Mouse (Mus musculus) Patski (cell line): ENCODE results near the gene Fabp2. TPM values are rescaled to one million over a fixed set of nuclear protein-coding genes. Genes with fewer than 3 reads are reported as not detected.

Source experiments
- ATAC-seq: fragments of 100-300 bp; one replicate; pipeline ENCODE4 v1.8.0; 2021
- CTCF ChIA-PET: fragments of 350-600 bp; sonication (Branson Sonifier 250); formaldehyde crosslinking; loops from one replicate; lab custom pipeline; 2022; ENCODE audit warnings: inconsistent platforms; lab: Charles Lee
- POLR2A ChIA-PET: fragments of 350-600 bp; sonication (Branson Sonifier 250); formaldehyde crosslinking; loops from one replicate; lab custom pipeline; 2022; ENCODE audit warnings: antibody characterized with exemption, inconsistent platforms; lab: Charles Lee
- DNase-seq: peaks from one replicate; pipeline ENCODE4 v3.0.0-alpha.2; 2011; ENCODE audit warnings: low read depth, low spot score
- H3K27me3 ChIP-seq: fragments of 371-371 bp; one replicate; pipeline ENCODE4 v1.5.1; 2021
- CTCF ChIP-seq: fragments of 100-300 bp; IDR thresholded peaks from one replicate; pipeline ENCODE4 v1.5.1; 2021
- in situ Hi-C: fragments of 300-500 bp; cut with MboI; formaldehyde crosslinking; loops from 3 replicates; pipeline ENCODE4 v1.11.1; 2018; ENCODE audit warnings: low pct_unique_long_range_greater_than_20kb, mixed read lengths
- polyA plus RNA-seq: library from polyadenylated mRNA; unstranded; gene quantifications from one replicate; pipeline ENCODE4 v1.2.3, GENCODE M21; 2021

Gene Fabp2
- polyA plus RNA-seq: not detected

DNA sequence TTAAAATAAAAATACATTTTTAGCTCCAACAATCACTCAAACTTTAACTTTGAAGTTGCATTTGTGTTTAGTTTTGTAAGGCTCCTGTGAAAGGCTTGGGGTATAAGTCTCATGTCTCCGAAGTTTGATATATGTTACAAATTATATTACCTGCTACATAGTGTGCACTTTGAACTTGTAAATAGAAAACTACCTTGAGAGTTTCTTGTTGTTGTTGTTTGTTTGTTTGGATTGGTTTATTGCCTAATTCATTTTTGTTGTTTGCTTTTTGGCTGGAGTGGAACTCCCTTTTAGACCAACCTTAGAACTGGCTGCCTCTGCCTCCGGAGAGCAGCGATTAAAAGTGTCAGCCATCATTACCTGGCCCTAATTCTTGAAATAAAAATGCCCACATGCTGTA is at the start of gene Fabp2:
TSS of gene Fabp2 (plus strand) at position 301 of the 400 bp plus-strand sequence.
- no peak for ATAC-seq
- POLR2A ChIA-PET: no interaction called here

DNA sequence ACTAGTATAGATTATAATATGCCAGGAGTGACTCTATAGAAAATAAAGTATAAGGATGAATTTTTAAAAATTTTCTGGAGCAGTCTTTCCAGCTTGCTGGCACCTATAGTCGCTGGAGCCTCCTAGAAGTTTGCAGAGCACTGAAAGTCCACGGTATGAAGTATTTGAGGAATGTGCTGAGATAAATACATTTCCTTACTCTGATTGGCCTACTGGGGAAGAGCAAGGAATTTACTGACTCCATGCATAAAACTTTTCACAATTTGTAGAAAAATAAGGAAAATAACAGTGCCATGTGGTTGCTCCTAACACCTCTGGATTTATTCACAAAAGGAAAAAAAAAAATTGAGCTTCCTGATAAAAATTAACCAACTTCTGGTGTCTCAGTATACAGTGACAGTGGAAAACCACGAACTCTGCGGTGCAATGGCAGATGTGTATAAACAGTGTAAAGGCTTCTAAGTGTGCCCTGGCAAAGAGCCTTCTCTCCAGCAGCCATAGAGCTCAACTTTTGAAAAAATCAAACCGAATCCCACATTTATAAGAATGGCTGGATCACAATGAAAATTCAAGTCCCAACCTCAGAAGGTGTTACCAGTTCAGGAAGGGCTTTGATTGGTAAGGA is 46.4 kb upstream of the Fabp2 start:
- POLR2A ChIA-PET: interaction anchor here (0.7 kb wide), 1 partner anchor 17 kb away, joined by 4 read pairs; no protein-coding TSS in a partner anchor
- no peak for TF ChIP-seq CTCF

More for the DNA sequence above, at the start of gene Fabp2:
- H3K27me3 ChIP-seq: no peaks in the 10 kb centered on the region
- TF ChIP-seq CTCF: no peak
- in situ Hi-C loops: no loop called here
- CTCF ChIA-PET: interaction anchor here (0.9 kb wide), 1 partner anchor 9 kb away, joined by 4 read pairs; no protein-coding TSS in a partner anchor
- no peak for DNase-seq

GRCm38 (mm10) chr3:122855149-122855548 is 39.7 kb upstream of the Fabp2 start:
- ChIA-PET CTCF (interaction anchor here (0.9 kb wide), 1 partner anchor 19 kb away, joined by 3 read pairs; no protein-coding TSS in a partner anchor), POLR2A (no interaction called here)
- no peak for TF ChIP-seq CTCF
- DNase-seq (no peak), ATAC-seq (no peak)
- in situ Hi-C loops: no loop called here
- H3K27me3 ChIP-seq: no peaks in the 10 kb centered on the region

More for the DNA sequence above, 46.4 kb upstream of the Fabp2 start:
- DNase-seq: peak; percentile 24
- in situ Hi-C loops: no loop called here
- H3K27me3 ChIP-seq: no peaks in the 10 kb centered on the region
- peak; percentile 67 for ATAC-seq
- CTCF ChIA-PET: interaction anchor here (0.7 to 2.3 kb wide), 4 partner anchors 10 to 67 kb away, joined by 3 to 11 read pairs (median 3); no protein-coding TSS in a partner anchor

DNA sequence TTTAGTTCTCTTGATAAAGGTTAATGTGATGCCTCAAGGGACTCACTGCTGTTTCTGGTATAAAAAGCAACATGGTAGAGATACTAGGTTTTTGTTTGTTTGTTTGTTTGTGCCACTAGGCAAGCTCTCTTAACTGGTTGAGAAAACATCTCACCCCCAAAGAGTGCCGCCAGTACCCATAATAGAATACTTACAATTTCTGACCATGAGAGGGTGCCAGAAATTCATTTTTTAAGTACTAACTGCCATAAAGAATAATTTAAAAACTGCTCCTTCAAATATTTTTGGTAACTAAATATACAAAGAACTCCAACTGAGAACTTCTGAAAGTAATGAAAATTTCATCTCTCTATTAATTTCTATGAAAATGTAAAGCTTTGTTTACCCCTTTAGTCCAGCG is 35.0 kb upstream of the Fabp2 start:
- peak; percentile 43 for TF ChIP-seq CTCF
- DNase-seq (no peak), ATAC-seq (no peak)
- POLR2A ChIA-PET: interaction anchor here (1.1 kb wide), 1 partner anchor 17 kb away, joined by 3 read pairs; no protein-coding TSS in a partner anchor
- in situ Hi-C loops: loop anchor here (5.0 kb wide), 1 partner anchor 257 kb away; no protein-coding TSS in a partner anchor
- no peaks in the 10 kb centered on the region for H3K27me3 ChIP-seq
- CTCF ChIA-PET: interaction anchor here (0.7 to 3.8 kb wide), 16 partner anchors 9 to 374 kb away, joined by 3 to 26 read pairs (median 3); no protein-coding TSS in a partner anchor

GRCm38 (mm10) chr3:122860573-122861498 is 34.0 kb upstream of the Fabp2 start:
- CTCF ChIA-PET: interaction anchor here (1.0 to 3.8 kb wide), 12 partner anchors 19 to 373 kb away, joined by 3 to 26 read pairs (median 3); no protein-coding TSS in a partner anchor
- ATAC-seq: no peak
- in situ Hi-C loops: loop anchor here (5.0 kb wide), 1 partner anchor 256 kb away; no protein-coding TSS in a partner anchor
- TF ChIP-seq CTCF: no peak
- no peaks in the 10 kb centered on the region for H3K27me3 ChIP-seq
- no peak for DNase-seq
- POLR2A ChIA-PET: interaction anchor here (0.7 to 1.1 kb wide), 2 partner anchors 16 to 244 kb away, joined by 3 to 6 read pairs; no protein-coding TSS in a partner anchor

DNA sequence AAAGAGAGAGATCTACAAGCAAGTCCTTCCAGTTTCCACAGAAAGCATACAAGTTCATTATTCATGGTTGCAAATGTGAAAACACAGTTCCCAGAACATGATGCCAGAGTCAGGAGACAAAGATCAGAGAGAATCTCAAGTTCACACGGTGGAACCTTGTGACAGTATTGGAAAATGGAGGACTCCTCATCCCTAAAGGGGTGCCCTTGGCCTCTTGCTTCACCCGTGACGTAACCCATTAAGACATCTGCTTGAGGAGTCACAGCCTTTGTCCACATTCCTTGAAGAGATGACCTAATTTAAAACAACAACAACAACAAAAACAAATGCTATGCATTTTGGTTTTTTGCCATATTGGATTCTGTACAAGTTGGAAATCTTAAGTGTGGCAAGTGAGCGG is 29.8 kb upstream of the Fabp2 start:
- in situ Hi-C loops: no loop called here
- ATAC-seq: no peak
- POLR2A ChIA-PET: no interaction called here
- CTCF ChIA-PET: no interaction called here
- no peak for DNase-seq
- TF ChIP-seq CTCF: no peak
- no peaks in the 10 kb centered on the region for H3K27me3 ChIP-seq

DNA sequence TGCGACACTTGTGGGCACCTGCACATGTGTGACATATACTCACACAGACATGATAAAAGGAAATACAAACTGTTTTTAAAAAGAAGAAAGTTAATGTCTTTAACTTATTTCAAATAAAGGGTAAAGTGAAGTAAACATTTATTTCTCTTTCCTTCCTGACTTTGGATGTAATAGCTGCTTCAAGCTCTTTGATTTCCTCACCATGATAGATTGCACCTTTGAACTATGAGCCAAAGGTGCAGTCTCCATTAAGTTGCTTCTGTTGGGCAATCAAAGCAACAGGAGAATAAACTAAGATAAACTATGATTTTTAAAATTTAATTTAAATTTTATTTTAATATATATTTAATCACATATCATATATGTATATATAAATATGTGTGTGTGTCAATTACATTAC is 26.6 kb upstream of the Fabp2 start:
- ATAC-seq: no peak
- no peaks in the 10 kb centered on the region for H3K27me3 ChIP-seq
- no peak for TF ChIP-seq CTCF
- POLR2A ChIA-PET: no interaction called here
- in situ Hi-C loops: no loop called here
- CTCF ChIA-PET: interaction anchor here (0.7 to 1.2 kb wide), 2 partner anchors 9 to 51 kb away, joined by 3 read pairs; no protein-coding TSS in a partner anchor
- DNase-seq: no peak

DNA sequence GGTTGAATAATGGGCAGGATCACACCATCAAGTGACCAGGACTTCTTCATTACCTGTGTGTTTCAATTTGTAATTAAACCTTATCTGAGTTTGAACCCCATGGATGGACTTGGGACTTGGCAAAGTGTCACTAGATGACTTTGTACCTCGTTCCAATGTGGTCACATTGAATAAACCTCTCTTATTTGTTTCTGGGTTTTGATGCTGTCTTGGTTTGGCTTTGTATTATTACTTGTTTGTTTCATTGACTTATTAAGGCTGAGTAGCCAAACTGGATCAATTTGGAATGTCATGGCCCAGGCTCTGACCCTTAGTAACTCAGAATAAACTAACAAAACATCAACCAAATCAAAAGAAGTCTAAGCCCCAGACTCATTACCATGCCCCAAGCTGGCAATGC is 23.3 kb upstream of the Fabp2 start:
- DNase-seq (no peak), ATAC-seq (no peak)
- TF ChIP-seq CTCF: no peak
- ChIA-PET CTCF (interaction anchor here (3.4 kb wide), 1 partner anchor 14 kb away, joined by 13 read pairs; no protein-coding TSS in a partner anchor), POLR2A (no interaction called here)
- no peaks in the 10 kb centered on the region for H3K27me3 ChIP-seq
- in situ Hi-C loops: no loop called here

DNA sequence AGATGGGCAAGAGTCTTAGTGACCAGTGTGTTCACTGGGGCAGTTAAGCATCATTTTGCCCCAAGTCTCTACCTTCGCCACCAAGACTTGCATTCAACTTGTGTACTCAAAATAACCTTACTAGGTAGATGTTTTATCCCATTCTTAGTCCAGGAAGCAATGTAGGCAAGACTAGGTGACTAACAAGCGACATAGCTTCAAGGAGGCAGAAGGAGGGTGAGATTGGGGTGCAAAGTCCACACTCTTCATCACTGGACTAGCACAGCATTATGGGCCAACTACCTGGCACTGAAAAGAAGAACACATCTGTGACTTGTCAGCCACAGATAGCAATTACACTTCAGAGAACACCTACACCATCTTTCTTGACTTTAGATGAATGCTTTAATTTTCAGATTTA is 18.0 kb upstream of the Fabp2 start:
- ATAC-seq (no peak), DNase-seq (no peak)
- POLR2A ChIA-PET: interaction anchor here (1.2 kb wide), 1 partner anchor 17 kb away, joined by 3 read pairs; no protein-coding TSS in a partner anchor
- H3K27me3 ChIP-seq: no peaks in the 10 kb centered on the region
- CTCF ChIA-PET: interaction anchor here (1.3 to 1.4 kb wide), 2 partner anchors 27 to 239 kb away, joined by 3 to 5 read pairs; no protein-coding TSS in a partner anchor
- TF ChIP-seq CTCF: no peak
- in situ Hi-C loops: no loop called here

- ChIA-PET POLR2A (no interaction called here), CTCF (interaction anchor here (0.9 to 1.5 kb wide), 4 partner anchors 10 to 238 kb away, joined by 3 to 5 read pairs (median 4); no protein-coding TSS in a partner anchor)
- ATAC-seq (no peak), DNase-seq (no peak)
- in situ Hi-C loops: no loop called here
- TF ChIP-seq CTCF: no peak
- no peaks in the 10 kb centered on the region for H3K27me3 ChIP-seq
Measured at GRCm38 (mm10) chr3:122877543-122877942, 17.3 kb upstream of the Fabp2 start.
